Mouse (Mus musculus): Measurements from ENCODE around the gene Pde4a.

GRCm38 (mm10) chr9:21146722-21147121 is 18.8 kb upstream of the Pde4a start:
- TF ChIP-seq CTCF (IDR thresholded peaks at IDR 0.05; ENCODE audit: low read depth, low read length) (no peak), POLR2A (IDR thresholded peaks at IDR 0.05; ENCODE audit: insufficient read depth, low read length) (no peak)

Data from ES-Bruce4 (cell line).